Mouse (Mus musculus): ENCODE measurements around the gene Pipox.
A peak's percentile ranks its signal among the peaks of the same experiment; 100 is the strongest.

Pipox gene

DNA sequence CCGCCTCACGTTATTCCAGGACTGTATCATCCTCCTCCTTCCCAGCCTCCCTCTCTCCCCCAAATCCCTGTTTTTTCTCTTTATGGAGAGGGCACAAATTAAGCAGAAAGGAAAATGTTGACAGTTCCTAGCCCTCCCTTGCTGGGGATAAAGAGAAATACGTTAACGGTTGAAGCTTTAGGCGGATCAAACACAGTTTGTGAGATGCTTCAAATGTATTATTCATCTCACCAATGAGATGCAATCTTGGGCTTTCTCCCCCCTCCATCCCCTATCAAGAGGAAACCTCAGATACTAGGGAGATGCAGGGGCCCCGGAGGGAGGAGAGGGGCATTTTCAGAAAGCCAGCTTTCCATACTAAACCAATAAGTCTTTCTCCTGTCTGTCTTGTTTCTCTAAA is 15.9 kb upstream of the Pipox start:
- no peak for ATAC-seq (ENCODE audit: insufficient number of reproducible peaks, low FRiP score, low TSS enrichment)

DNA sequence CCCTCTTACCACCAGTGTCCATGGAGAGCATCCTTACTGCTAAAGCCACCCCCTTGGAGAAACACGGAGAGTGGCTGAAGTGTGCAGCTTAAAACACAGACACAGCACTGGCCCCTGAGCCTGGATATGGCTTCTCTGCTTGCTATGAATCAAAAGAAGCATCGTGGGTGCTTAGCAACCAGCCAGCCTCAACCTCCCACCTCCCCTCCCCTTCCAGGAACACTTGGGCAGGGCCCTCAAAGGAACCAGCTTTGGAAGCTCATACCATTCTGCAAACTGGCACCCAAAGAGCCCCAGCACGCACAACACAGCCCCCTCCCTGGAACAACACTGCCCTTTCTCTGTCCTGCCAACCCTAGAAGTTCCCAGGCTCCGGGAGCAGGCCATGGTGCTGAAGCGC is 15.5 kb upstream of the Pipox start:
- ATAC-seq (ENCODE audit: insufficient number of reproducible peaks, low FRiP score, low TSS enrichment): no peak

DNA sequence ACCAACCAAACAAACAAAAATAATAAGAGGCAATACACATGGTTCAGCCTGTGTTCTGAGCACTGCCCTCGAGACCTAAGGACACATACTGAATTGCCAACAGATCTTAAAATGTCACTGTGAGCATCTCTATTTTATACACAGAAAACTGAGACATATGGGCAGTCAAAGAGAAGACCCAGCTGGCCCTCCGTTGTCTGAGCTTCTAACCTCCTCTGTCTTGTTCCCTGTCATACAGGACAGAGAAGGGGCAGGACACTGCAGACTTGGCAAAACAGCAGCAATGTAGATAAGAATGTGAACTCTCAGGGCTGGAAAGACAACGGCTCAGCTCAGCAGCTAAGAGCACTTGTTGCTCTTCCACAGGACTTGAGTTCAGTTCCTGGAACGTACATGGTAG is 14.6 kb upstream of the Pipox start:
- ATAC-seq (ENCODE audit: insufficient number of reproducible peaks, low FRiP score, low TSS enrichment): no peak

DNA sequence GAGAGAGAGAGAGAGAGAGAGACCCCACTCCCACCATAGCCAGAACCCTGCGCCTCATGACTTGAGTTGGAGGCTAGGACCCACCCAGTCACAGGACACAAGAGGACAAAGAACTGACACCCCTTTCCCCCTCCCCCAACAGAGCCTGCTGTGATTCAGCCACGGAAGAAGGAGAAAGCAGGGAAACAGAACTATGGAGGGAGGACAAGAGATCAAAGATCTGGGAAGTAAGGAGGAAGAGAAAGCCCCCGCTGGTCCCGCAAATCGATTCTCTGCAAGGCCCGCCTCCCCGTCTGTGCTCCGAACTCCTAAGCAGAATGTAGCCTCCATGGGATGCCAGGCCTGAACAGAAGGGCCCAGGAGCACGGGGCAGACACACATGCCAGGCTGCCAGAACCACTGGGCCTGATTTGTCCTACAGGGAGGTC is 12.9 kb upstream of the Pipox start:
- peak; percentile 64; the same call in 1 of the 2 replicates for ATAC-seq (ENCODE audit: insufficient number of reproducible peaks, low FRiP score, low TSS enrichment)

DNA sequence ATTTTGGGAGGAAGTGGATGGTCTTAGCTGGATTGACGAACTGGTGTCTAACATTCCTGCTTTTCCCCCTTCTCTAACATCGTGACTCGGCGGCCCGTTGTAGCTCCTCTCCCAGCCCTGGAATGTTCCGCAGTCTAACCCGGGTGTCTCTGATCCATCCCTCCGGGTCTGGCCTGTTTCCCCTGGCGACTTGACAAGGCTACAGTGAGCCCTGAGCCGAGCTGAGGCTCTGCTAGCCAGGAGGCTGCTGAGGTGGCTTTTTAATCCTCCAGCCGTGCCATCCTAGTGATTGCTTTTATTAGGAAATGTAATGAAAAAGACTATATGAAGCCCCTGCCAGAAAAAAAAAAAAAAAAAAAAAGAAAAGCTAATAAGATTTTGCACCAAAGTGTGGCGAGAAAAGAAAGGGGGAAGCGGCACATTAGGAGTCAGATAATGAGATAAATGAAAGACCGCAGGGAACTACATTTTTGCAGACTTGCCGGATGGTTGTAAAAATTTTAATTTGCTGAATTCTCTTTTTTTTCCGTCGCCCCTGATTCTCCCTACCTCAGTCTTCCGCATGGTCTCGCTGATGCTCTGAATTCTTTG is 12.3 kb upstream of the Pipox start:
- peak; percentile 78; the same call in 1 of the 2 replicates for ATAC-seq (ENCODE audit: insufficient number of reproducible peaks, low FRiP score, low TSS enrichment)

DNA sequence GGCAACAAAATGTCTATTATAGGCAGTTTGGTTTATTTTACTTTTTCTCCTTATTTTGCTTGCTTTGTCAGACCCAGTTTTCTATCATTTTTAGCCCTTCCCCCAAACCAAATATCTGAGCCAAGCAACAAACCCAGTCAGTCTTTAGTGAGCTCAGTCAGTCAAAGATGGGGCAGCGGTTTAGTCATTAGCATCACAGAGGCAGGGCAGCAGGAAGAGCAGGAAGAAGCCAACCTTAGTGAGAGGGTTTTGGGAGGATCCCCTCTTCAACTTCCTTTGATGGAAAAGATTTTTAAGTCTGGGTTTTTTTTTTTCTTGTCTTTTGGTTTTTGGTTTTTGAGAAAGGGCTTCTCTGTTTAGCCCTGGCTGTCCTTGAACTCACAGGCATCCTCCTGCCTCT is 10.8 kb upstream of the Pipox start:
- ATAC-seq (ENCODE audit: insufficient number of reproducible peaks, low FRiP score, low TSS enrichment): no peak

DNA sequence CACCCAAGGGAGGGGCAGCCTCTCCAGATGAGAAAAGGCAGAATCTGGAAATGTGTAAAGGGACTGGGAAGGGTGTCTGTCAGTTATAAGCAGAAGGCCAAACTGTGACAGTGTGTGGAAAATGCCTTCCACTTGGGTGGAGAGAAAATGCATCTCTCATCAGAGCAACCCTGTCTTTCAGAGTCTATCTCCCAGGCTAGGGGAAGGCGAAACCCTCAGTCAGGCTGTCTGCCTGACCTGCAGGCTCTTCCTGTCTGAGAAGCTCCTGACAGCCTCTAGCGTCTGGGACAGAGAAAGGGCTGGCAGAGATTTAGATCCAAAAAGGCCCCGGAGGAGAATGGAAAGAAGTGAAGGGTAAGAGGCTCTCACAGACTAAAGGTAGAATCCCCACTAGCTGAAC is 9.9 kb upstream of the Pipox start:
- ATAC-seq (ENCODE audit: insufficient number of reproducible peaks, low FRiP score, low TSS enrichment): no peak

DNA sequence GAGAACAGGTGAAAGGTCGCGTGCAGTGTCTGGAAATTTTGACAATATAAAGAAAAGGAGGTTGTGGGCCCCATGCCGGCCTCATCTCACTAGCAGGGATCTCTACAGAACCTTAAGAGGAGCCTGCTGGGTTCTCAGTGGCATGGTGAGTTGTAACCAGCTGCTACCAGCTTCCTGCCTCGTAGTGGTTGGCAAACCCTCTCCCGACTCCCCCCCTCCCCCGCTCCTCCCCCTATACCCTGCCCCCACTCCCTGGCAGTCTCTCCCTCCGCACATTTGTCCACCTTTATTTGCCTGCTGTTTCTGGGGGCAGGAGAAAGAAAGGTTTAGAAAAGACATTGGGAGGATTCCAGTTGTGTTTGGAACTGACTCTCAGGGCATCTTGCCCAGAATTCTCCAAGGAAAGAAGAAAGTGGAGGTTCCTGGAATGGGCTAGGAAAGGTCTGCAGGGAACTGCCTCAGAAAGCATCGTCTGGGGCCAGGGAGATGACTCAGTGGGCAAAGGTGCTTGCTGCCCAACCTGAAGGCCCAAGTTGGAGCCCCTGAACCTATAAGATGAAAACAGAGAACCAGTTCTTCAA is 8.0 kb upstream of the Pipox start:
- no peak for ATAC-seq (ENCODE audit: insufficient number of reproducible peaks, low FRiP score, low TSS enrichment)

DNA sequence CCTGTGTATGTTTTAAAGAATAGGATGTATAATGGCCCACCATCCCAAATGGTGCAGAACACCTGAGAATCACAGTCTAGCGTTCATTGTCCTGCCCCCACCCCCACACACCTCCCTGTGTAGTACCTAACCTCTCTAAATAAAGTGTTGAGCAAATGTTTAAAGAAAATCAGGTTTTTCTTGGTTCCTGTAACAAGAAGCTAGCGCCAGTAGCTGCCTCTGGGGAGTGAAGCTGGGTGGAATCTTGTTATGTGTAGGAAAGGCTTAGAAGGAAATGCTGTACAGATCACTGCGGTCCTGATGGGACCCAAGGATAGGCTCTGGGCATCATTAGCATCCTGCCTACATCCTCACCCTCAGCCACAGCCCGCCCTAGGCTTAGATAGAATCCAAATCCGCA is 7.5 kb upstream of the Pipox start:
- no peak for ATAC-seq (ENCODE audit: insufficient number of reproducible peaks, low FRiP score, low TSS enrichment)

DNA sequence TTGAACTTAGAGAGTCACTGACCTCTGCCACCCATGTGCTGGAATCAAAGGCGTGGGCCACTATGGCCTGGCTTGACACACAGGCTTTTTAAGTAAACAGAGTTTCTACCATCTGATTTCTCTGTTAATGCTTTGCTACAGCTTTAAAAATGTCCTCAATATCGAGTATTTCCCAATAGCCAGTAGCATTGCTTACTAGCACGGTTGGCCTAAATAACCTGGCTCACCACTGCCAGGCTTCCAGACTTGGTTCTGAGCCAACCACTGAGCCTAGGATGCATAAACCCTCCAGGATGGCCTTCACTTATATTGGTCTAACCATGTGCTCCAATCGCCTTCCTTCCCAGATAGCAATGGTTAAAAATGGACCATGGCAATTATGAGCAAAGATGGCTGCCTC is 6.8 kb upstream of the Pipox start:
- no peak for ATAC-seq (ENCODE audit: insufficient number of reproducible peaks, low FRiP score, low TSS enrichment)

DNA sequence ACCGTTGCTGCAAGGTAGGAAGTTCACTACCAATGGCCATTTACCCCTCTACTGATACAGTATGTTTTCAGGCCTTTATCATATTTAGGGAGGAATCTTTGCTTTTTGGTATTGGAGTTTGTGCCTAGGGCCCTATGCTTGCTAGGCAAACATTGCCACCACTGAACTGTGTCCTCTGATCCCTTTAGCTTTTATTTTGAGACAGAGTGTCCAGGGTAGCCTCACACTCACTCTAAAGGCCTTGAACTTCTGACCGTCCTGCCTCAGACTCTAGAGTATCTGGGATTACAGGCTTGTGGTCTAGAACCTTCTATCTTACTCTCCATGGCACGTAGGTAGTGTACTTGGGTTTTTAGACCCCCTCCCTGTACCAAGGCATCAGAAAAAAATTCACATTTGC is 6.3 kb upstream of the Pipox start:
- ATAC-seq (ENCODE audit: insufficient number of reproducible peaks, low FRiP score, low TSS enrichment): no peak

DNA sequence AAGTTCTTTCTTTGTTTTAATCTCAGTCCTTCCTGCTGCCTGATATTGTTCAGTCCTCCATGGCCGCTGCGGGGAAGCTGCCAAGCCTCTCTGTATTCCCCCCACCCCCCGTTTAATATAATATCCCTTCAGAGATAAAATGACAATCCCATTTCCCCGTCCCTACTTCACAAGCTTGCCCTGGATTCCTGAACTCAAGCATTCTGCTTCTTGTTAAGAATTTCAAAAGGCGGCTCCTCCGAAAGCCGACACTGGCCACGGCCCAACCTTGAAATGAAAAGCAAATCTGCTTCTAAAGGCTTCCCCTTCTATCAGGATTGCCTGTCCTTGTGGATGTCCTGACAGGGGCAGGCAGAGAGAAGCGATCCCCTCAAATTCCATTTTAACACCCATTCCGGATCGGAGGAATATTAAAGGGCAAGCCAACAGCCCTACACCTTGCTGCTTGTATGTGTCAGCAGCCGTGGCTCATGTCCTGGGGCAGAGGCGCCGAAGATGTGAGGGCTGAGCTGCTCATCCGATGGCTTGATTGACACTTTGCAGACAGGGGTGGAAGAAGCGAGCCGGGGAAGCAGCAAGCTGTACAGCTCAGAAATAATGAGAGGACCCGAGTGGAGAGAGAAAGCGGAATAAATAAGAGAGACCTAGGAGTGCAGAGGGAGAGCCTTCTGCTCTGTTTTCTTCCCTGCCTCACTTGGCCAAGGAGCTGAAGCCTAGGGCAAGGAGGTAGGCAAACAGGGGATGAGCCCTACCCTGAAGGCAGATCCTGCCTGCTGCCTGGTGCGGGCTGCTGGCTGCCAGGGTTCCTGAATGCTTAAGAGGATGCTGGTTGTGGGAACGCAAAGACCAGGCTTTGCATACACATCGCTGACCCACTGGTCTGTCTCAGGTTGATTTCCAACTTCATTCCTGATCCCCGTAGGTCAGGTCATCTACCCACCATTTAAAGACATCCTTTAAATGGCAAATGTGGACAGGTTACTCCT is 3.2 kb upstream of the Pipox start:
- ATAC-seq (ENCODE audit: insufficient number of reproducible peaks, low FRiP score, low TSS enrichment): no peak

DNA sequence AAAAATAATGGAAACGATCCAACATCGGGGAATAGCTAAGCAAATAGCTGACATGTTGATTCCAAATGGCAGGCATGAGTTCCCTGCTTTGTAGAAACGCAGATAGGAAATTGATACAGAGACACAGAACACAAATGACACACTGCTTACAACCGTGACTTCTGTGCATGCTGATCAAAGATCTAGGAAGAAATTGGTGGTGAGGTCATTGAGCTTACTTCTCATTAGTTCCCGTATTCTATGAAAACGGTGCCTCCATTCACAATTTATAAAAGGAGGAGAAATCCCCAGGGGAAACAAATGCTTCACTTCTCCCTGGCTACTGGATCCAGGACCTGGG is 2.6 kb upstream of the Pipox start:
- no peak for ATAC-seq (ENCODE audit: insufficient number of reproducible peaks, low FRiP score, low TSS enrichment)

DNA sequence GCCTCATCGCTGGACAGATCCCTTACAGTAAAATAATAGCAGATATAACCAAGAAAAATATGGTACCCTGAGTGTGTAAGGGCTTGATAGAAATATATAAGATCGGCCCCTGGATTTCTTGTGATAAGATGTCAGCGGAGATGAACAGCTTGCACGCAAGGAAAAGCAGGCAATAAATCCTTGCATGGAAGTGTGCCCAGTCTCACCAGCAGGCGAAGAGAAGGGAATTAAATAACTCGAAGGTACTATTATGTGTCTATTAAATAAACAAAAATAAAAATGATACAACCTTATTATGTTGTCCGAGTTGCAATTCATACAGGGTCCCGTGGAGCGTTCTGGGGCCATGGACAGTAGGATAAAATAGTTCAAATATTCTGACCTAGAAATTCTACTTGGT is 2.1 kb upstream of the Pipox start:
- no peak for ATAC-seq (ENCODE audit: insufficient number of reproducible peaks, low FRiP score, low TSS enrichment)

DNA sequence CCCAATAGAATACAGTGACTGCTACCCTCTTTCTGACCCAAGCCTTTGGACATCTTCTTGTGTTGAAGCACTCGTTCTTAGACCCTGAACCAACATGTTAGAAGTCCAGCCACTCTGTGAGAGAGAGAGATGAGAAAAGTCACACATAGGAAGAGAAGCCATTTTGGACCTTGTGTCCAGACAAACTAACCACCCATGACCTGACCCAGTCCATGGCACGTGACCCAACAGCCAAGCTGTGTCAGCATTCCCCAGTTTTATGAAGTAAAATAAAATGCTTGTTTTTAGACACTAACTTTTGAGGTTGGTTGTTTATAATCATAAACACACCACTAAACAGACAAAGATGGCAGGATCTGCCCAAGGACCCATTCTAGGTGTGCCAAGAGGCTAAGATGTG is 1.1 kb upstream of the Pipox start:
- no peak for ATAC-seq (ENCODE audit: insufficient number of reproducible peaks, low FRiP score, low TSS enrichment)

DNA sequence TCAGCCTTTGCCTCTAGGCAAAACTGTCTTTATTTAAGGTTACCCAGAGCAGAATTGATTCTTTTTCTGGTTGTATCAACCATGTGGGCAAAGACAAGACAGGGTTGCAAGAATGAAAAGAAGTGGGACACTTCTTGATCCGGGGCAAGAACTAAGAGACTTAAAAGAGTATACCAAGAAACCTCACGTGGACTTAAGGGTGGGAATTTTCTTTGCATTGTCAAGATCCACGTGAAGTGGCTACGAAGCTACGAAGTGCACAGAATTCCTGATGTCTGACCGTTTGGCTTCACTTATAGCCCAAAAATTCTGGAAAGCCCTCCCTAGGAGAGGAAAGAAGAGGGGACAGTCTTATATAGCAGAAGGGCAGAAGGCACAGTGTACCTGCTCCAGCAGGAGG is 613 bp downstream of the Pipox start:
- ATAC-seq (ENCODE audit: insufficient number of reproducible peaks, low FRiP score, low TSS enrichment): no peak

DNA sequence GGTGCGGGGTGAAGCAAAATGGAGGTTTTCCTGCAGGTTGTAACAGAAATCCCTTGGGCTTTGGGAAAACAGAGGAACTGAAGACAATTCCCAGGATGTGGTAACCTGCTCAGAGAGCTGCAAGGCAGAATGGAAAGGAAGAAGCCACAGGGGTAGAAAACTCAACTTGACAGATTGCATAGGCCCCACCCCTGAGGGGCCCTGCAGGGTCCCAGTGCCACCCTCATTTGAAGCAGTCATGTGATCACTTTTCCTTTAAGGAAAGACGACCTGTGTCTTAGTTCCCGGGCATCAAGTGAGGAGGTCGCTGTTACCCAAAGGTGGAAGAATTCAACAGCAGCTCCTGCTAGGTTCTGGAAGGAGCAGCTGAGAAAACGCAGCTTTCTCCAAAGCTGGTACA is 1.0 kb downstream of the Pipox start:
- no peak for ATAC-seq (ENCODE audit: insufficient number of reproducible peaks, low FRiP score, low TSS enrichment)

DNA sequence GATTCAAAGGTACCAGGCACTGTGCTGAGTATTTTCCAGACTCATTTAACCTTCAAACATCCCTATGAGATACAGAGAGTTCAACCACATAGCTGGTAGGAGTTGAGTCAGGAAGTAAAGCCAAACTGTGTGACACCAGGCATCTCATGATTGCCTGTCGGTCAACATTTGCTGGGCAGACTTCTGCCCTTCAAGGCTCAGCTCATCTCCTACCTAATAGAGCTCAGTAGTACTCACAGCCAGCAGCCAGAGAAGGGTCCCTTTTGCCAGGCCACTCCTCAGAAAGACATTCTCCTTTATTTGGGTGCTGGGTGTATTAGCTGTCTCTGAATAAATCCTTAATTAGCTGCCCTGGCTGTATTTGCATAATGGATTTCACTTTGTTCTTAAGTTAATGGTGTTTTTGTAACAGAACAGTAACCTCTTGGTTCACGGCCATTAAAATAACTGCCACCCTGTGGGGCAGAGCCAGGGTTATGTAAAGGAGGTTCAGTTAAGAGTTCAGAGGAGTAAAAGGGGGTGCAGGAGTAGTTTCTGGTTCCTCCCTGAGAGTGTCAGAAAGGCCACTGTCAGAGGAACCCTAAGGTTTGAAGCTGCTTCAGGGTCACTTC is 3.1 kb downstream of the Pipox start:
- no peak for ATAC-seq (ENCODE audit: insufficient number of reproducible peaks, low FRiP score, low TSS enrichment)

DNA sequence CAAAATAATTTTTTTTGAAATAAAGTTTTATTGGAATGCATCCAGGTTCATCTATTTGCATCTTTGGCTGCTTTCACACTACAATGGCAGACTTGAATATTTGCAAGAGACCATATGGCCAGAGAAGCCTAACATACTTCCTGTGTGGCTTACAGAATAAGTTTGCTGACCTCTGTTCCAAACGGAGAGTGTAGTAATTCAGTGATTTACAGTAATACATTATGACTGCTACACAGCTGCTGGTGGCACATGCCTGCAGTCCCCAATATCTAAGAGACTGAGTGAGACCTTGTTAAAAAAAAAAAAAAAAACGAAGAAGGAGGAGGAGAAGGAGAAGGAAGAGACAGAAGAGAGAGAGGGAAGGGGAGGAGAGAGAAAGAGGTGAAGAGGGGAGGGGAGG is 4.4 kb downstream of the Pipox start:
- ATAC-seq (ENCODE audit: insufficient number of reproducible peaks, low FRiP score, low TSS enrichment): no peak

DNA sequence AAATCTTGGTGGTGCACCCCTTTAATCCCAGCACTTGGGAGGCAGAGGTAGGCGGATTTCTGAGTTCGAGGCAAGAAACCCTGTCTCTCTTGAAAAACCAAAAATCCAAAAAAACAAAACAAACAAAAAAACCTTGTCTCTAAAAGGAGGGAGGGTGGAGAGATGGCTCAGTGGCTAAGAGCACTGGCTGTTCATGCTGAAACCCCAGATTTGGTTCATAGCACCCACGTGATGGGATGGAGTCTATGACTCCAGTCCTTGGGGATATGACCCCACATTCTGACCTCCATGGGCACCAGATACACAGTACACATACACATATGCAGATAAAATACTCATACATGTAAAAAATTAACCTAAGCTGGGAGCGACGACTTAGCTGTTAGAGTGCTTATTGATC is 5.0 kb downstream of the Pipox start:
- no peak for ATAC-seq (ENCODE audit: insufficient number of reproducible peaks, low FRiP score, low TSS enrichment)

DNA sequence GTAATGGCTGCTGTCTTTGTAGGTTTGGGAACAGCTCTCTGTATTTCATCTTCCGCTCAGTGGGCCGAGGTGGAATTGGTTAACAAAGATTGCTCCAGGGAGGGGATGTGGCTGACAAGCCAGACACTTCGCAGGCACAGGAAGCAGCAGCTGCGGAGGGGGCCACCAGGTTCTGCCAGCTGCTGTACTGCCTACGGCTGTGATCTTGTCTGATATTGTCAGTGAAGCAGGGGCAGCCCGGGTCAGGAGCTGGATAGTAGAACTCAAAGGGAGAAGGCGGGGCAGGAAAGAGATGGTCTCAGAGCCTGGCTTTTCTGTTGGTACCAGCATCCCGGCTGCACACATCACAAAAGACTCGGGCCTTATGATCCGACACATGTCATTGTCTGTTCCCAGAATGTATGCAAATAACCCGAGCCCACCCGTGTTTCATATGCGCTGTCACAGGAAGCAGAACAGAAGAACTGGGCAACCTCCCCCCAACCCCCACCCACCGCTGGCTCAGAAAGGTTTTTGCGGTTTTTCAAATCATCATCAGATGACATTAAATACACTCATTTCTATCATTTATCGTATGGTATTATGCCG is 6.4 kb downstream of the Pipox start:
- ATAC-seq (ENCODE audit: insufficient number of reproducible peaks, low FRiP score, low TSS enrichment): no peak
